Mouse (Mus musculus) myocyte (in vitro differentiated cells): ENCODE measurements around the gene Gm37240.

ENCODE experiments used
- CEBPB ChIP-seq: IDR thresholded peaks from 2 replicates; pipeline ENCODE4 v1.6.1; 2011; ENCODE audit warnings: mild to moderate bottlenecking, moderate library complexity; ENCODE audit not compliant: poor library complexity, insufficient read depth, severe bottlenecking
- E2F4 ChIP-seq: IDR thresholded peaks from one replicate; pipeline ENCODE4 v1.6.1; 2011; ENCODE audit warnings: mild to moderate bottlenecking, control low read depth, moderate library complexity; ENCODE audit not compliant: insufficient read depth
- MAX ChIP-seq: IDR thresholded peaks from one replicate; pipeline ENCODE4 v1.6.1; 2011; ENCODE audit warnings: low read depth, mild to moderate bottlenecking, control low read depth
- MYOD1 ChIP-seq, 3 experiments: IDR thresholded peaks; one replicate each; pipeline ENCODE4 v1.6.1; 2011; ENCODE audit warnings: control low read depth in 2 of 3, low read depth in 2 of 3, mild to moderate bottlenecking in 2 of 3, moderate library complexity in 1 of 3; ENCODE audit not compliant: insufficient read length in 2 of 3, control insufficient read depth in 1 of 3
- POLR2A ChIP-seq: IDR thresholded peaks from one replicate; pipeline ENCODE4 v1.6.1; 2011; ENCODE audit warnings: low read depth, mild to moderate bottlenecking, control low read depth, moderate library complexity; ENCODE audit not compliant: insufficient read length
- POLR2AphosphoS2 ChIP-seq: IDR thresholded peaks from one replicate; pipeline ENCODE4 v1.6.1; 2011; ENCODE audit warnings: low read depth, control low read depth; ENCODE audit not compliant: insufficient read length
- REST ChIP-seq: IDR thresholded peaks from one replicate; pipeline ENCODE4 v1.6.1; 2011; ENCODE audit warnings: mild to moderate bottlenecking, control low read depth, moderate library complexity; ENCODE audit not compliant: insufficient read depth, insufficient read length
- SRF ChIP-seq: IDR thresholded peaks from one replicate; pipeline ENCODE4 v1.6.1; 2011; ENCODE audit warnings: low read depth; ENCODE audit not compliant: control insufficient read depth, insufficient read length
- TCF3 ChIP-seq: IDR thresholded peaks from one replicate; pipeline ENCODE4 v1.6.1; 2011; ENCODE audit warnings: low read depth, control low read depth; ENCODE audit not compliant: insufficient read length
- USF1 ChIP-seq: IDR thresholded peaks from one replicate; pipeline ENCODE4 v1.6.1; 2011; ENCODE audit warnings: low read depth, mild to moderate bottlenecking, control low read depth, moderate library complexity

- TF ChIP-seq USF1 (no peak), POLR2A (no peak), MYOD1 (IDR thresholded peaks at IDR 0.05; ENCODE audit: control insufficient read depth in 1 of 3, insufficient read length in 2 of 3, low read depth in 2 of 3) (no peak), E2F4 (no peak), TCF3 (no peak), MAX (no peak), POLR2AphosphoS2 (no peak), REST (no peak), CEBPB (no peak), SRF (no peak)
Observed at GRCm38 (mm10) chr3:85607753-85608152, 279.6 kb downstream of the Gm37240 start.
